Mouse (Mus musculus): Measurements from ENCODE around the gene St5. TPM values are rescaled to one million over a fixed set of nuclear protein-coding genes. Genes with fewer than 3 reads are reported as not detected.

St5 gene
- polyA plus RNA-seq, 1 experiment from 2014 or later: 41.0 TPM

GRCm38 (mm10) chr7:109669426-109670170 lies 33.8 kb downstream of the St5 start:
- WGBS: 65% methylated on average over 5 of the region's 5 CpGs
- no peaks in the 10 kb centered on the region for H3K36me3 ChIP-seq
- no peaks in the 10 kb centered on the region for H3K27me3 ChIP-seq (replicated peaks)
- no peak overlapping the region for H3K27ac ChIP-seq (ENCODE audit: poor library complexity, severe bottlenecking)
- peak overlapping the region; percentile 45 for H3K4me2 ChIP-seq
- peaks cover 25% of the 10 kb centered on the region for H3K4me1 ChIP-seq (replicated peaks)
- ATAC-seq (ENCODE audit: insufficient number of reproducible peaks, low FRiP score): no peak
- no peaks in the 10 kb centered on the region for H3K9me3 ChIP-seq (replicated peaks)
- H3K4me3 ChIP-seq: peak overlapping the region; percentile 28
- peak overlapping the region; percentile 45; the same call in 1 of the 2 replicates for H3K9ac ChIP-seq

DNA sequence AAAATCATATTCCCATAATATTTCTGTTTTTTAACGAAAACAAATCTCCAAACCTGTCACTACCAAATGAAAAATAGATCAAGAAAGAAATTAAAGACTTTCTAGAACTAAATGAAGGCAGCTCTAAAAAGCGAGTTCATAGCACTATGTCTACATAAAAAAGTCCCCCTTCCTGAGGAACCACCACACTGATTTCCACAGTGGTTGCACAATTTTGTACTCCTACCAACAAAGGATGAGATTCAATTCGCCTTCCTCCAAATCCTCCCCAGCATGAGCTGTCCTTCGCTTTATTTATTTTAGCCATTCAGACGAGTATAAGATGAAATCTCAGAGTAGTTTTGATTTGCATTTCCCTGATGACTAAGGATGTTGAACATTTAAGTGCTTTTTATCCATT lies 36.7 kb downstream of the St5 start:
- peaks cover 24% of the 10 kb centered on the region for H3K4me1 ChIP-seq (replicated peaks)

DNA sequence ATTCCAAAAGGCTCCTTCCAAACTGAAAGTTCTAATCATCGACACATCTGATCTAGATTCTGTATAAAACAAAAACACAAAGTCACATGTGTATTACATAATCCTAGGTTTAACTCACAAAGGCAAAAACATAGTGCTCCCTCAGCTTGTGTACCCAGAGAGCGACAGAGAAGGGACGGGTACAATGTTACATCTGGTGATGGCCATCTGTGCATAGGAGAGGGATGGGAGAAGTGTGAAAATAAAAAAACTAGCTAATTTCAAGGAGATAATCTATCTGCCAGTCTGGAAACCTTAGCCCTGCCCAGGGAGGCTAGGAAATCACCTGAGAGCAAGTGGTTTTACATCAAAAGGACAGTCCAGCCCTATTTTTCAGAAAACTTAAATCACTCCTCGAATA lies 40.8 kb downstream of the St5 start:
- no peaks in the 10 kb centered on the region for H3K27me3 ChIP-seq (replicated peaks)
- WGBS: 92% methylated on average over 4 of the region's 4 CpGs
- H3K9ac ChIP-seq: no peak overlapping the region
- H3K4me1 ChIP-seq (replicated peaks): peaks cover 13% of the 10 kb centered on the region
- H3K27ac ChIP-seq (ENCODE audit: poor library complexity, severe bottlenecking): no peak overlapping the region
- no peak for ATAC-seq (ENCODE audit: insufficient number of reproducible peaks, low FRiP score)
- H3K36me3 ChIP-seq: no peaks in the 10 kb centered on the region
- H3K9me3 ChIP-seq (replicated peaks): no peaks in the 10 kb centered on the region
- no peak overlapping the region for H3K4me2 ChIP-seq
- no peak overlapping the region for H3K4me3 ChIP-seq

More for the DNA sequence above, 36.7 kb downstream of the St5 start:
- no peak overlapping the region for H3K4me2 ChIP-seq
- 79% methylated on average over 5 of the region's 5 CpGs for WGBS
- no peak overlapping the region for H3K4me3 ChIP-seq
- no peaks in the 10 kb centered on the region for H3K27me3 ChIP-seq (replicated peaks)
- H3K9ac ChIP-seq: no peak overlapping the region
- H3K9me3 ChIP-seq (replicated peaks): no peaks in the 10 kb centered on the region
- ATAC-seq (ENCODE audit: insufficient number of reproducible peaks, low FRiP score): no peak
- no peaks in the 10 kb centered on the region for H3K36me3 ChIP-seq
- H3K27ac ChIP-seq (ENCODE audit: poor library complexity, severe bottlenecking): no peak overlapping the region

DNA sequence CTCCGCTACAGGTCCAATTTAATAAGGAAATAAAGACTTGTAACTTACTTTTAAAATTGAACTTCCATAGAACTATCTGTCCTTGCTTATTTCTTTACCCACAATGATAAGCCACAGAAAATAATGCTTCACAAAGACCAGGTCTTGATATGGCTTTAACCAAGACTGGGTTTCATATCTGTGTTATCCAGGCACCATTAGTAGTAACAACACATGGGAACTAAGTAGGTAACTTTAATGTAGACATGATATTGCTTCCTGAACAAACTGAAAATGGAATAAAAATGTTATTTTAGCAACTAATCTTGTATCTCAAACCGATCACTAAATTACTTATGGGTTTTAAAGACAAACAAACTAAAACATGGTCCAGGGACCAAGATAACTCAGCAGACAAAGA lies 44.1 kb downstream of the St5 start:
- Histone ChIP-seq H3K36me3 (0 out of 2 replicates have a peak, but pooled peaks cover 4% of the 10 kb centered on the region), H3K9ac (no peak overlapping the region), H3K4me3 (no peak overlapping the region), H3K9me3 (replicated peaks) (no peaks in the 10 kb centered on the region), H3K27me3 (replicated peaks) (no peaks in the 10 kb centered on the region), H3K4me1 (replicated peaks) (peaks cover 15% of the 10 kb centered on the region), H3K4me2 (no peak overlapping the region), H3K27ac (ENCODE audit: poor library complexity, severe bottlenecking) (no peak overlapping the region)
- 86% methylated on average over 2 of the region's 2 CpGs for WGBS
- ATAC-seq (ENCODE audit: insufficient number of reproducible peaks, low FRiP score): no peak

DNA sequence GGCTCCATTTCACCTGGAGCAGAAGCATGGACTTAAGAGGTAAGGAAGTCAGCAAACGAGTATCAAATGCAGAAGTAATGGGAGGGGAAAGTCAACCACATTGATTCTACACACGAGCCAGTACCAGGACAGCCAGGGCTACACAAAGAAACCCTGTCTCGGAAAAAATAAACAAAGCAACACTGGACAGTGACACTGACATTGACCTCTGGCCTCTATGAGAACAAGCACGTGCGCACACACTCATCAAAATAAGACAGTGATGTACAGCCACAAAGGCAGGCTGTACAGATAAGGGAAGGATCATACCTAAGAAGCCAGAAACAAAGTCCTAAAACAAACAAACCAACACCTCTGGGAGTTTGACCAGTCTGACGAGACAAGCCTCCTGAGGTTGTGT lies 45.5 kb downstream of the St5 start:
- no peak overlapping the region for H3K4me3 ChIP-seq
- H3K4me1 ChIP-seq (replicated peaks): peaks cover 10% of the 10 kb centered on the region; the same call in 1 of the 2 replicates
- ATAC-seq (ENCODE audit: insufficient number of reproducible peaks, low FRiP score): no peak
- WGBS: 51% methylated on average over 6 of the region's 6 CpGs
- 0 out of 2 replicates have a peak, but pooled peaks cover 4% of the 10 kb centered on the region for H3K36me3 ChIP-seq
- no peaks in the 10 kb centered on the region for H3K9me3 ChIP-seq (replicated peaks)
- no peak overlapping the region for H3K4me2 ChIP-seq
- H3K9ac ChIP-seq: no peak overlapping the region
- H3K27ac ChIP-seq (ENCODE audit: poor library complexity, severe bottlenecking): no peak overlapping the region
- H3K27me3 ChIP-seq (replicated peaks): no peaks in the 10 kb centered on the region

DNA sequence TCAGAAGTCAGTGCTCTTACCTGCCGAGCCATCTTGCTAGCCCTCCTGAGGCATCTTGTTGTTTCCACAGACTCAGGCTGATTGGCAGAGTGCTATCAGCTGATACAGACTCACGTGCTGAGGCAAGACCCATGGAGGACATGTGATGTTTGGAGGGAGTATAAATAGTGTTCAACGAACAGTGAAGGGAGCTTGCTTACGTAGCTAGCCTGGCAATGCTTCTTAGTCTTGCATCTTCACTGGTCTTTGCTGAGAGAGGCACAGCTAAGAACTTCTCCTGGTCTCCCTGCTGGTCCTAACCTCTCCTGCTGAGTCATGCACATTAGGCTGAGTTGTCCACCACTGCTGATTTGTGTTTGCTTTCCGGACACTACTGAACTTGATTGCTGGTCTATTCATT lies 48.5 kb downstream of the St5 start:
- H3K4me2 ChIP-seq: no peak overlapping the region
- no peak overlapping the region for H3K4me3 ChIP-seq
- no peaks in the 10 kb centered on the region for H3K27me3 ChIP-seq (replicated peaks)
- H3K4me1 ChIP-seq (replicated peaks): peaks cover 12% of the 10 kb centered on the region
- WGBS: 52% methylated on average over 5 of the region's 5 CpGs
- no peak overlapping the region for H3K27ac ChIP-seq (ENCODE audit: poor library complexity, severe bottlenecking)
- H3K9me3 ChIP-seq (replicated peaks): no peaks in the 10 kb centered on the region
- no peak overlapping the region for H3K9ac ChIP-seq
- peak; percentile 75 for ATAC-seq (ENCODE audit: insufficient number of reproducible peaks, low FRiP score)
- H3K36me3 ChIP-seq: 0 out of 2 replicates have a peak, but pooled peaks cover 4% of the 10 kb centered on the region

DNA sequence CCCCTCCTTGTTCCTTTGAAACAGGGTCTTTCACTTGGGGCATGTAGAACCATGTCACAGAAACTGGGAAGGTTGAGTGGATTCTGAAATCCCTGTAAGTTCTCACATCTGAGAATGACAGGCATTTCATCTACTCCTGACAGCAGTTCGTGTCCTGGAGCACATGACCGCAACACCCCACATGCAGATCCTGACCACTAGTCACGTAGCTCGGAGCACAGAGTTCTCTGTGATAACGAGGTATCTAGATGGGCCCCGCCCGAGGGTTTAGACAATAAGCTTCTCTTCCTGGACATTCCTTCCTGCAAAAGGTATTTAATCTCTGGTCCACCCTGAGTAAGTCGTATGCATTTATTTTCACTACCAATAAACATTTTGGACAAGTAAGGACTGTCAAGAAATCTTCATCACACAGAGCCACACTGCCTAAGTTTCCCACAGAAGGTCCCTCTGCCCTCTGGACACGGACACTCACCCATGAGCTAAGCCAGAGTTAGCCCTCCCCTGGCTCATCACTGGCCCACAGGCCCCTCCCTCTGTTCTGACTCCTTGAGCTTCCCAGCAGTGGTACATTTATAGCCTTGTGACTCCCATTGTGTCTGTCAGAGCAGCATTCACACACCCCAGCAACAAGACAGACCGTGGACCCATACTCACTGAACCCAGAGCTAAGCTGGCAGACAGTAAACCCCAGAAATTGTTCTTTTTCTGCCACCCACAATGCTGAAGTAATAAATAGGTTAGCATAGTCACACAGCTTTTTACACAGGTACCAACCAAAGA lies 54.4 kb downstream of the St5 start:
- ATAC-seq (ENCODE audit: insufficient number of reproducible peaks, low FRiP score): peak; percentile 78
- H3K9me3 ChIP-seq (replicated peaks): no peaks in the 10 kb centered on the region
- H3K4me3 ChIP-seq: no peak overlapping the region
- peak overlapping the region; percentile 39 for H3K9ac ChIP-seq
- H3K4me2 ChIP-seq: peak overlapping the region; percentile 27
- peaks cover 26% of the 10 kb centered on the region for H3K4me1 ChIP-seq (replicated peaks)
- no peaks in the 10 kb centered on the region for H3K36me3 ChIP-seq
- peak overlapping the region; percentile 74 for H3K27ac ChIP-seq (ENCODE audit: poor library complexity, severe bottlenecking)
- no peaks in the 10 kb centered on the region for H3K27me3 ChIP-seq (replicated peaks)
- WGBS: 29% methylated on average over 10 of the region's 10 CpGs

DNA sequence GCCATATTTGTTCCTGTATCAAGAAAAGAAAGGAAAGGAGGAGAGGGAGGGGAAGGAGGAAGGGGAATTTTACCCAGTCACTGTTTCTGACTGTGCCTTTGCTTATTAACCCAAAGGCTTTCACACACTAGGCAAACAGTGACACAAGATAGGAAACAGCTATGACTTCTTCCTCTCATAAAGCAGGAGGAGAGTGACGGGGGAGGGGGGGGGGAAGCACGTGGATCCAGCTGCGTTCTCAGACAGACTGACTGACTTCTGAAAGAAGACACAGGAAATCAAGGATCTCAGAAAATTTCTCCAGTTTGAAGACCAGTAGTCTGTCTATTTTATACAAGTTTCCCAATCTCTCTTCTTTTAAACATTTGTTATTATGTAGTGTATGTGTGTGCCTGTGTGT lies 56.8 kb downstream of the St5 start:
- H3K4me1 ChIP-seq (replicated peaks): peaks cover 35% of the 10 kb centered on the region
- H3K36me3 ChIP-seq: no peaks in the 10 kb centered on the region
- H3K4me3 ChIP-seq: no peak overlapping the region
- 28% methylated on average over 3 of the region's 3 CpGs for WGBS
- ATAC-seq (ENCODE audit: insufficient number of reproducible peaks, low FRiP score): no peak
- H3K4me2 ChIP-seq: no peak overlapping the region
- H3K9ac ChIP-seq: no peak overlapping the region
- H3K27me3 ChIP-seq (replicated peaks): no peaks in the 10 kb centered on the region
- 0 out of 2 replicates have a peak overlapping the region, but pooled peaks have one; percentile 29 for H3K27ac ChIP-seq (ENCODE audit: poor library complexity, severe bottlenecking)
- H3K9me3 ChIP-seq (replicated peaks): no peaks in the 10 kb centered on the region

DNA sequence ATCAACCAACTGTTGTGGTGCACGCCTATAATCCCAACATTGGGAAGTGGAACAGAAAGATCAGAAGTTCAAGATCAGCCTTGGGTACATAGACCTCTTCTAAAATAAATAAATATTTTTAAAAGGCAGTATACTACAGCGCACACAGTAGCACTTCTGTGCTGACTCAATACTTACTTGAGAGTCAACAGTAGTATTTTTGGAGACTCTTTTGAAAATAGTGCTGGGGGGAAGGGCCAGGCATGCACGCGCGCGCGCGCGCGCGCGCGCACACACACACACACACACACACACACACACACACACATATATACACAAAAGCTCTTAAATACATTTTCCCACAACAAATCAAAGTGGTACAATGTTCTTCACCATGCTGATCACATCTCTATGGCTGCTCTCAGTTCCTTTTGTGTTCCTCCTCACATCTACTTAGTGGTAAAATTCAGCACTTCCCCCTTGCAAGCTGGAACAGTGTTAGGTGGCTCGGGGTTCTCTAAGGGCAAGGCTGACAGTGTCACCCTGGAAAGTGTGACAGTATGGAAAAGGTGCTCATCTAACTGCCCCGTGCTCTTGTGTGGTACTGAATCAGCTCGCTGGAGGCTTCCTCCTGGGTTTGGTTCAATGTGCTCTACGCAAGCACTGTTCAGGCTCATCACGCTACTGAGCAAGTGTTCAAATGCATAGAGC lies 60.0 kb downstream of the St5 start:
- H3K27ac ChIP-seq (ENCODE audit: poor library complexity, severe bottlenecking): no peak overlapping the region
- WGBS: 93% methylated on average over 18 of the region's 18 CpGs
- no peaks in the 10 kb centered on the region for H3K36me3 ChIP-seq
- no peaks in the 10 kb centered on the region for H3K9me3 ChIP-seq (replicated peaks)
- H3K4me3 ChIP-seq: no peak overlapping the region
- no peak for ATAC-seq (ENCODE audit: insufficient number of reproducible peaks, low FRiP score)
- H3K4me1 ChIP-seq (replicated peaks): peaks cover 31% of the 10 kb centered on the region
- no peak overlapping the region for H3K4me2 ChIP-seq
- H3K27me3 ChIP-seq (replicated peaks): no peaks in the 10 kb centered on the region
- H3K9ac ChIP-seq: no peak overlapping the region

DNA sequence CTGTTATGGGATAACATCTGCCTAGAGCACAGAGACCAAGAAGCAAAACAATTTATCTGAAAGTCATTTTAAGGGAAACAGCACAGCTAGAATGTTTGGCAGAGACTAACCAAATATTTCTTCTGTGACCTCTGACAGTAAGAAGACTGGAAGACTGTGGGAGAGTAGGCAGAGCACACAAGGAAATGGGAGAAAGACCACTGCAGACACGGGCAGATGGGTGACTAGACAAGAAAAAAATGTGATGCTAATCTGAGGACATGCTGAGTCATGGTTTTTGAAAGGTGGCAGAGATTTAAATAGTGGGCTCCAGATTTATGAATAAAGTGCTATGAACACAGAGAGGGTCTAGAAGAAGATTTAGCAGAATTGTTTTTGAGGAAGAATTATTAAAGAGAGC lies 61.4 kb downstream of the St5 start:
- WGBS: 18% methylated on average over 1 of the region's 1 CpGs
- no peaks in the 10 kb centered on the region for H3K36me3 ChIP-seq
- no peak for ATAC-seq (ENCODE audit: insufficient number of reproducible peaks, low FRiP score)

GRCm38 (mm10) chr7:109641102-109641501 lies 62.3 kb downstream of the St5 start:
- no peak for ATAC-seq (ENCODE audit: insufficient number of reproducible peaks, low FRiP score)
- Histone ChIP-seq H3K4me1 (replicated peaks) (peaks cover 41% of the 10 kb centered on the region), H3K9me3 (replicated peaks) (no peaks in the 10 kb centered on the region), H3K27ac (ENCODE audit: poor library complexity, severe bottlenecking) (no peak overlapping the region), H3K9ac (no peak overlapping the region), H3K27me3 (replicated peaks) (no peaks in the 10 kb centered on the region), H3K36me3 (no peaks in the 10 kb centered on the region), H3K4me3 (no peak overlapping the region), H3K4me2 (no peak overlapping the region)
- 71% methylated on average over 8 of the region's 8 CpGs for WGBS

More for the DNA sequence above, 61.4 kb downstream of the St5 start:
- Histone ChIP-seq H3K9me3 (replicated peaks) (no peaks in the 10 kb centered on the region), H3K4me2 (no peak overlapping the region), H3K9ac (no peak overlapping the region), H3K27me3 (replicated peaks) (no peaks in the 10 kb centered on the region), H3K27ac (ENCODE audit: poor library complexity, severe bottlenecking) (no peak overlapping the region), H3K4me1 (replicated peaks) (peaks cover 39% of the 10 kb centered on the region), H3K4me3 (no peak overlapping the region)

Measured in heart, embryonic 12.5 days (tissue).